Mouse (Mus musculus) MEL (cell line): Measurements from ENCODE around the gene Podxl2. TPM values are rescaled to one million over a fixed set of nuclear protein-coding genes. Genes with fewer than 3 reads are reported as not detected.

Experiments
- DNase-seq: peaks from one replicate; pipeline ENCODE4 v3.0.0; 2011; ENCODE audit warnings: low read depth, low spot score
- H3K27ac ChIP-seq: 2 replicates; pipeline ENCODE4 v1.5.1; 2012; ENCODE audit warnings: low read depth, mild to moderate bottlenecking, control low read depth, low read length, moderate library complexity; ENCODE audit not compliant: control insufficient read depth
- H3K27me3 ChIP-seq, 2 experiments: fragments of 150-350 bp in 1 of 2; sonication (generic) in 1 of 2; 2 replicates each; pipeline ENCODE4 v1.6.1; 2012; ENCODE audit warnings: low read length in 2 of 2, mild to moderate bottlenecking in 2 of 2, improper control_type of control experiment in 1 of 2, moderate library complexity in 1 of 2; ENCODE audit not compliant: insufficient read depth in 2 of 2, control insufficient read depth in 1 of 2
- H3K36me3 ChIP-seq, 2 experiments: 2 replicates each; pipeline ENCODE4 v1.6.1; 2012 to 2014; ENCODE audit warnings: low read length in 2 of 2, improper control_type of control experiment in 1 of 2, inconsistent platforms in 1 of 2, mild to moderate bottlenecking in 1 of 2; ENCODE audit not compliant: insufficient read depth in 2 of 2, control insufficient read depth in 1 of 2
- H3K4me1 ChIP-seq, 2 experiments: fragments of 150-350 bp in 1 of 2; sonication (generic) in 1 of 2; 2 replicates each; pipeline ENCODE4 v1.6.1; 2012; ENCODE audit warnings: low read length in 2 of 2, improper control_type of control experiment in 1 of 2, mild to moderate bottlenecking in 1 of 2; ENCODE audit not compliant: insufficient read depth in 2 of 2, control insufficient read depth in 1 of 2
- H3K4me3 ChIP-seq, 2 experiments: fragments of 150-350 bp in 1 of 2; sonication (generic) in 1 of 2; 2 replicates each; pipeline ENCODE4 v1.5.1; 2012; ENCODE audit warnings: low read depth in 2 of 2, low read length in 2 of 2, mild to moderate bottlenecking in 2 of 2, moderate library complexity in 2 of 2, control low read depth in 1 of 2, improper control_type of control experiment in 1 of 2; ENCODE audit not compliant: control insufficient read depth in 1 of 2, insufficient read depth in 1 of 2
- H3K79me2 ChIP-seq: 2 replicates; pipeline ENCODE4 v1.6.1; 2012; ENCODE audit warnings: mild to moderate bottlenecking, low read length, moderate library complexity; ENCODE audit not compliant: control insufficient read depth, poor library complexity, insufficient read depth
- H3K9ac ChIP-seq: 2 replicates; pipeline ENCODE4 v1.6.1; 2012; ENCODE audit warnings: low read depth, mild to moderate bottlenecking, control low read depth, low read length, moderate library complexity; ENCODE audit not compliant: control insufficient read depth, poor library complexity, severe bottlenecking
- H3K9me3 ChIP-seq: fragments of 150-350 bp; sonication (generic); replicated peaks from 2 replicates; pipeline ENCODE4 v1.6.1; 2012; ENCODE audit warnings: mild to moderate bottlenecking, low read length, improper control_type of control experiment, moderate library complexity; ENCODE audit not compliant: insufficient read depth
- BHLHE40 ChIP-seq: IDR thresholded peaks from 2 replicates; pipeline ENCODE4 v1.6.1; 2012; ENCODE audit warnings: low read depth, mild to moderate bottlenecking, inconsistent platforms, low read length, improper control_type of control experiment, borderline replicate concordance
- CTCF ChIP-seq, 3 experiments: IDR thresholded peaks in 2 of 3; conservative IDR thresholded peaks in 1 of 3; 2 replicates each; pipeline ENCODE4 v1.5.1; 2011 to 2012; ENCODE audit warnings: low read length in 3 of 3, low read depth in 2 of 3, mild to moderate bottlenecking in 2 of 3, improper control_type of control experiment in 1 of 3, inconsistent platforms in 1 of 3, mixed read lengths in 1 of 3, moderate library complexity in 1 of 3; ENCODE audit not compliant: control insufficient read depth in 1 of 3, insufficient read depth in 1 of 3, poor library complexity in 1 of 3, severe bottlenecking in 1 of 3
- E2F4 ChIP-seq: IDR thresholded peaks from 2 replicates; pipeline ENCODE4 v1.6.1; 2011; ENCODE audit warnings: low read depth, low read length, improper control_type of control experiment, borderline replicate concordance
- ELF1 ChIP-seq: IDR thresholded peaks from 2 replicates; pipeline ENCODE4 v1.6.1; 2014; ENCODE audit warnings: low read depth, mild to moderate bottlenecking, inconsistent platforms, low read length, improper control_type of control experiment, moderate library complexity
- EP300 ChIP-seq, 2 experiments: IDR thresholded peaks; 2 replicates each; pipeline ENCODE4 v1.6.1; 2011; ENCODE audit warnings: improper control_type of control experiment in 2 of 2, low read length in 2 of 2, low read depth in 1 of 2, mild to moderate bottlenecking in 1 of 2
- GATA1 ChIP-seq: IDR thresholded peaks from 2 replicates; pipeline ENCODE4 v1.6.1; 2011; ENCODE audit warnings: low read depth, low read length, improper control_type of control experiment
- KAT2A ChIP-seq: conservative IDR thresholded peaks from 2 replicates; pipeline ENCODE4 v1.6.1; 2012; ENCODE audit warnings: low read depth, low read length, improper control_type of control experiment, inconsistent platforms
- MEF2A ChIP-seq: IDR thresholded peaks from 2 replicates; pipeline ENCODE4 v1.6.1; 2014; ENCODE audit warnings: low read depth, mild to moderate bottlenecking, inconsistent platforms, low read length, improper control_type of control experiment; ENCODE audit not compliant: poor library complexity, insufficient replicate concordance, severe bottlenecking; ENCODE audit errors: extremely low read depth
- MYB ChIP-seq: IDR thresholded peaks from 2 replicates; pipeline ENCODE4 v1.6.1; 2011; ENCODE audit warnings: mild to moderate bottlenecking, low read depth, low read length, improper control_type of control experiment
- NRF1 ChIP-seq: IDR thresholded peaks from 2 replicates; pipeline ENCODE4 v1.6.1; 2014; ENCODE audit warnings: low read depth, mild to moderate bottlenecking, inconsistent platforms, low read length, improper control_type of control experiment, moderate library complexity; ENCODE audit not compliant: poor library complexity, insufficient read depth, severe bottlenecking
- POLR2A ChIP-seq, 2 experiments: IDR thresholded peaks; 2 replicates each; pipeline ENCODE4 v1.6.1; 2011 to 2012; ENCODE audit warnings: low read length in 2 of 2, mild to moderate bottlenecking in 2 of 2, control low read depth in 1 of 2, improper control_type of control experiment in 1 of 2, low read depth in 1 of 2, moderate library complexity in 1 of 2; ENCODE audit not compliant: control insufficient read depth in 1 of 2, insufficient read depth in 1 of 2, poor library complexity in 1 of 2
- POLR2AphosphoS2 ChIP-seq: IDR thresholded peaks from 2 replicates; pipeline ENCODE4 v1.6.1; 2011; ENCODE audit warnings: low read length, improper control_type of control experiment
- POLR2AphosphoS5 ChIP-seq: IDR thresholded peaks from 2 replicates; pipeline ENCODE4 v1.6.1; 2012; ENCODE audit warnings: low read depth, borderline replicate concordance, mild to moderate bottlenecking, inconsistent platforms, low read length, moderate library complexity, mixed read lengths
- SMC3 ChIP-seq: IDR thresholded peaks from 2 replicates; pipeline ENCODE4 v1.6.1; 2011; ENCODE audit warnings: low read depth, low read length, improper control_type of control experiment
- TCF12 ChIP-seq: IDR thresholded peaks from 2 replicates; pipeline ENCODE4 v1.6.1; 2014; ENCODE audit warnings: low read depth, mild to moderate bottlenecking, inconsistent platforms, low read length, improper control_type of control experiment, moderate library complexity
- UBTF ChIP-seq: IDR thresholded peaks from 2 replicates; pipeline ENCODE4 v1.6.1; 2012; ENCODE audit warnings: low read depth, mild to moderate bottlenecking, inconsistent platforms, low read length, improper control_type of control experiment, moderate library complexity, borderline replicate concordance; ENCODE audit not compliant: insufficient read depth
- USF1 ChIP-seq: IDR thresholded peaks from 2 replicates; pipeline ENCODE4 v1.6.1; 2014; ENCODE audit warnings: low read depth, mild to moderate bottlenecking, inconsistent platforms, low read length, improper control_type of control experiment, moderate library complexity
- USF2 ChIP-seq, 2 experiments: IDR thresholded peaks; 2 replicates each; pipeline ENCODE4 v1.6.1; 2011 to 2012; ENCODE audit warnings: improper control_type of control experiment in 2 of 2, low read length in 2 of 2, borderline replicate concordance in 1 of 2, inconsistent platforms in 1 of 2, low read depth in 1 of 2, mild to moderate bottlenecking in 1 of 2; ENCODE audit not compliant: insufficient read depth in 1 of 2
- ZC3H11A ChIP-seq: IDR thresholded peaks from 2 replicates; pipeline ENCODE4 v1.6.1; 2012; ENCODE audit warnings: low read depth, mild to moderate bottlenecking, inconsistent platforms, low read length, improper control_type of control experiment
- polyA plus RNA-seq, 2 experiments: library from polyadenylated mRNA; stranded (reverse) in 1 of 2; unstranded in 1 of 2; fragments of >175 nt in 1 of 2; fragments of >200 nt in 1 of 2; gene quantifications; 2 replicates each; pipeline versions ENCODE4 v1.2.1 to v1.2.4; 2012; ENCODE audit warnings: low replicate concordance in 2 of 2, low read depth in 1 of 2; ENCODE audit not compliant: insufficient read length in 2 of 2, insufficient read depth in 1 of 2, missing spikeins in 1 of 2
- total RNA-seq: library from RNA; depleted of rRNA; stranded (reverse); fragments of 300-350 nt; gene quantifications from 2 replicates; pipeline ENCODE4 v1.2.3, GENCODE M21; 2012

Podxl2 gene
- total and polyA plus RNA-seq, 3 experiments: 0.10 TPM; not detected in 2

DNA sequence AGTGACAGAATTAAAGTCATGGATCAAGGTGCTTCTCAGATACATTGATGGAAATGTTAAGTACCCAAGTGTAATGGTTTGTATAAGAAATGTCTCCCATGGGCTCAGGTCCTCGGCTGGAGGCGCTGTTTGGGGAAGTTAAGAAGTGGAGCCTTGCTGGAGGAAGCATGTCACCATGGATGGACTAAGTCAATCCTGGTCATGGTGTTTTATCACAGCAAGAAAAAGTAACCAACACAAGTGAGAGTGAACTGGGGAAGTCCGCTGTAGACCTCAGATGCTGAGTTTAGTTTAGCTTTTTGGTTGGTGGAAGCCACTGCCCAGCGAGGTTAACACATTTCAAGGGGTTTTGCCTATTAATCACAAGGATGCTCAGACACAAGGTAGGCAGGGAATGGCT is 45.3 kb downstream of the Podxl2 start:
- no peak for TF ChIP-seq TCF12
- no peak overlapping the region for H3K4me3 ChIP-seq

DNA sequence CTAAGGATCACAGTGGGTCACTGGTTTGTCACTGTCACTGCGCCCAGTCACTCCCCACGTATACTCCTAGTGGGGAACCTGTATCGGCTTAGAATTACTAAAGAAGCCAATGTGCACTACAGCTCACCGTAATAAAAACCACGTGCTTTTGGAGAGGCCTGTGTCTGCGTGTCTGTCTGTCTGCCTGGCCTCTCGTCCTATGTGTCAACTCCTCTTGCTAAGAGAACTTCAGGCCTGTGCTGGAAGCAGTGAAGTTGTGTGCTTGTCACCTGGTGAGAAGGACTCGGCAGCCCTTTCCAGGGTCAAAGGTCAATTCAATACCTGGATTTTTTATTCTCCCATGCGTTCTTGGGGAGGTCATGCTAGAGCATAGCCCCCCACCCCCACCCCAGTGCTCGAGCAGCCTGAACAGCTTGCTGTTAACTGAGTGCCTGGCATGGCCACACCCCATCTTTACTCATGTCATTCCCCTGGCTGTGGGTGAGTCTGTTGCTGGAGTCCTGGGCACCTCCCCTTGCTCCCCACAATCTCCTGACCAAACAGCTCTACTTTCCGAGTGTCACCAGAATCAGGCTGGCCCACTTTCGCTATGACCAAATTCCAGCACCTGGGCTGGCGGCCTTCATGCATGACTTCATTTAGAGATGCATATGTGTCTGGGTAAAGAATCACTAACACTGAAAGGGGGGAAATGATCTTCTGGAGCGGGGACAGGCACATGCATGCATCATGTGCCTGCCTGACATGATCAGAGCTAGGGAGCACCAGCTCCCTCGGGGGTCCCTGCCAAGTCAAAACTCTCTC is 46.4 kb downstream of the Podxl2 start:
- no peaks in the 10 kb centered on the region for H3K9me3 ChIP-seq
- H3K4me3 ChIP-seq: no peak overlapping the region
- DNase-seq: no peak
- no peaks in the 10 kb centered on the region for H3K27me3 ChIP-seq
- peaks cover 4% of the 10 kb centered on the region in 2 experiments; a peak in 3 of 4 replicates for H3K4me1 ChIP-seq
- TF ChIP-seq POLR2AphosphoS5 (no peak), KAT2A (no peak), UBTF (no peak), E2F4 (no peak), POLR2AphosphoS2 (no peak), POLR2A (IDR thresholded peaks at IDR 0.05; ENCODE audit: control insufficient read depth in 1 of 2, insufficient read depth in 1 of 2, low read depth in 1 of 2, low read length in 2 of 2, poor library complexity in 1 of 2) (no peak), ELF1 (no peak), GATA1 (no peak), SMC3 (no peak), BHLHE40 (no peak), EP300 (IDR thresholded peaks at IDR 0.05; ENCODE audit: low read depth in 1 of 2, low read length in 2 of 2) (no peak), TCF12 (no peak), MYB (no peak), MEF2A (no peak), CTCF (IDR thresholded peaks at IDR 0.05 in 2 of 3, conservative IDR thresholded peaks at IDR 0.05 in 1 of 3; ENCODE audit: control insufficient read depth in 1 of 3, insufficient read depth in 1 of 3, low read depth in 2 of 3, low read length in 3 of 3, poor library complexity in 1 of 3, severe bottlenecking in 1 of 3) (no peak), ZC3H11A (no peak), NRF1 (no peak), USF2 (IDR thresholded peaks at IDR 0.05; ENCODE audit: borderline replicate concordance in 1 of 2, insufficient read depth in 1 of 2, low read depth in 1 of 2, low read length in 2 of 2) (no peak), USF1 (no peak)
- TF ChIP-seq, all 39 proteins: peak for 0
- Histone ChIP-seq H3K27ac (no peak overlapping the region), H3K36me3 (peaks cover 0 to 3% of the 10 kb centered on the region in 2 experiments; a peak in 1 of 4 replicates), H3K9ac (no peak overlapping the region), H3K79me2 (no peaks in the 10 kb centered on the region)

More for the DNA sequence above, 45.3 kb downstream of the Podxl2 start:
- Histone ChIP-seq H3K9me3 (no peaks in the 10 kb centered on the region), H3K79me2 (no peaks in the 10 kb centered on the region), H3K27ac (no peak overlapping the region), H3K36me3 (peaks cover 0 to 3% of the 10 kb centered on the region in 2 experiments; a peak in 1 of 4 replicates), H3K27me3 (no peaks in the 10 kb centered on the region), H3K9ac (no peak overlapping the region), H3K4me1 (peaks cover 4% of the 10 kb centered on the region in 2 experiments; a peak in 3 of 4 replicates)
- no peak for DNase-seq
